Mouse (Mus musculus): Measurements from ENCODE around the gene Olfr138. TPM values are rescaled to one million over a fixed set of nuclear protein-coding genes. Genes with fewer than 3 reads are reported as not detected.

Gene Olfr138
- not detected in 2 replicates for polyA plus RNA-seq (2012; rRNA removed)

GRCm38 (mm10) chr17:38260735-38261134 is at the start of gene Olfr138:
TSS of gene Olfr138 (plus strand) at chr17:38261035.
- Histone ChIP-seq H3K4me3 (replicated peaks; ENCODE audit: extremely low read depth, low read depth, low read length) (no peak within 1 kb of the TSS), H3K4me1 (ENCODE audit: control insufficient read depth, insufficient read depth, low read length) (no peaks in the 10 kb centered on the region)
- no peak for TF ChIP-seq POLR2A (IDR thresholded peaks at IDR 0.05; ENCODE audit: borderline replicate concordance, extremely low read depth, low read depth, low read length)
- TF ChIP-seq CTCF (IDR thresholded peaks at IDR 0.05; ENCODE audit: insufficient read depth, low read length) = no peak
- WGBS = 55% methylated on average over 1 of the region's 1 CpGs
- no peak for DNase-seq

GRCm38 (mm10) chr17:38307470-38307869 is 46.6 kb downstream of the Olfr138 start, which contains the start of gene Olfr137:
TSS of gene Olfr137 (minus strand) at chr17:38307570.
- DNase-seq = no peak
- H3K4me3 ChIP-seq (replicated peaks; ENCODE audit: extremely low read depth, low read depth, low read length) = no peak within 1 kb of the TSS
- no peaks in the 10 kb centered on the region for H3K4me1 ChIP-seq (ENCODE audit: control insufficient read depth, insufficient read depth, low read length)
- TF ChIP-seq POLR2A (IDR thresholded peaks at IDR 0.05; ENCODE audit: borderline replicate concordance, extremely low read depth, low read depth, low read length) (no peak), CTCF (IDR thresholded peaks at IDR 0.05; ENCODE audit: insufficient read depth, low read length) (no peak)

Other genes with a start within 250 kb of the Olfr138 start
- not detected in 2 replicates for gene Olfr129, start 201.0 kb upstream of the Olfr138 start, polyA plus RNA-seq (2012; rRNA removed)
- gene Olfr130, start 197.1 kb upstream of the Olfr138 start, polyA plus RNA-seq (2012; rRNA removed) = not detected in 2 replicates
- not detected in 2 replicates for gene Olfr131, start 172.3 kb upstream of the Olfr138 start, polyA plus RNA-seq (2012; rRNA removed)
- not detected in 2 replicates for gene Olfr132, start 126.5 kb upstream of the Olfr138 start, polyA plus RNA-seq (2012; rRNA removed)
- gene Olfr133, start 115.8 kb upstream of the Olfr138 start, polyA plus RNA-seq (2012; rRNA removed) = not detected in 2 replicates
- not detected in 2 replicates for gene Olfr134, start 89.6 kb upstream of the Olfr138 start, polyA plus RNA-seq (2012; rRNA removed)
- not detected in 2 replicates for gene Olfr135, start 56.7 kb upstream of the Olfr138 start, polyA plus RNA-seq (2012; rRNA removed)
- not detected in 2 replicates for gene Olfr137, start 46.5 kb downstream of the Olfr138 start, polyA plus RNA-seq (2012; rRNA removed)
- gene Olfr136, start 68.8 kb downstream of the Olfr138 start, polyA plus RNA-seq (2012; rRNA removed) = not detected in 2 replicates
- gene Esp36, start 159.2 kb downstream of the Olfr138 start, polyA plus RNA-seq (2012; rRNA removed) = not detected in 2 replicates

Measured in lung, adult 2 months (tissue).